Mouse (Mus musculus): ENCODE data around the gene Ppp1r27. TPM values are rescaled to one million over a fixed set of nuclear protein-coding genes. Genes with fewer than 3 reads are reported as not detected.
"Not testable (repeated sequence)": the region's sequence is repeated elsewhere in the genome, so short reads cannot be mapped to it uniquely, and the experiment has no call there.

Ppp1r27 gene
- total RNA-seq, 1 experiment from 2014 or later = 1.4 TPM

GRCm38 (mm10) chr11:120575940-120576339, 25.0 kb upstream of the Ppp1r27 start:
- DNase-seq = no peak

GRCm38 (mm10) chr11:120575046-120575445, 24.1 kb upstream of the Ppp1r27 start:
- DNase-seq = no peak

- DNase-seq = no peak
These were observed 23.3 kb upstream of the Ppp1r27 start for GRCm38 (mm10) chr11:120574278-120574600.

- DNase-seq = no peak
These were observed 22.8 kb upstream of the Ppp1r27 start for GRCm38 (mm10) chr11:120573585-120574277.

- DNase-seq = peak; percentile 100
These were observed 22.0 kb upstream of the Ppp1r27 start, which contains the start of gene P4hb for GRCm38 (mm10) chr11:120572752-120573584. P4hb (minus strand) TSS chr11:120573253.

GRCm38 (mm10) chr11:120572417-120572751, 21.5 kb upstream of the Ppp1r27 start:
- DNase-seq = no peak

GRCm38 (mm10) chr11:120571754-120572416, 21.0 kb upstream of the Ppp1r27 start:
- DNase-seq = no peak

GRCm38 (mm10) chr11:120571122-120571521, 20.2 kb upstream of the Ppp1r27 start:
- DNase-seq = no peak

- no peak for DNase-seq
These were observed 17.4 kb upstream of the Ppp1r27 start for GRCm38 (mm10) chr11:120568324-120568723.

- no peak for DNase-seq
These were observed 14.2 kb upstream of the Ppp1r27 start for GRCm38 (mm10) chr11:120565114-120565513.

- DNase-seq = no peak
These were observed 12.0 kb upstream of the Ppp1r27 start for GRCm38 (mm10) chr11:120562949-120563348.

- DNase-seq = no peak
These were observed 10.2 kb upstream of the Ppp1r27 start for GRCm38 (mm10) chr11:120560952-120561728.

- DNase-seq = not testable (repeated sequence)
These were observed 7.9 kb upstream of the Ppp1r27 start for GRCm38 (mm10) chr11:120558843-120559242.

GRCm38 (mm10) chr11:120555260-120555659, 4.3 kb upstream of the Ppp1r27 start:
- peak; percentile 53 for DNase-seq

- peak; percentile 57 for DNase-seq
These were observed 3.9 kb upstream of the Ppp1r27 start for GRCm38 (mm10) chr11:120554834-120555233.

- DNase-seq = no peak
These were observed 1.8 kb upstream of the Ppp1r27 start for GRCm38 (mm10) chr11:120552736-120553135.

- DNase-seq = no peak
These were observed 734 bp downstream of the Ppp1r27 start for GRCm38 (mm10) chr11:120549986-120550809.

- DNase-seq = peak; percentile 97
These were observed 1.6 kb downstream of the Ppp1r27 start, which contains the start of gene Mcrip1 for GRCm38 (mm10) chr11:120549168-120549945. Mcrip1 (minus strand) TSS chr11:120549727.

GRCm38 (mm10) chr11:120548786-120549167, 2.2 kb downstream of the Ppp1r27 start:
- no peak for DNase-seq

- no peak for DNase-seq
These were observed 2.7 kb downstream of the Ppp1r27 start for GRCm38 (mm10) chr11:120548214-120548613.
